Mouse (Mus musculus): ENCODE data around the gene Prkcq. TPM values are rescaled to one million over a fixed set of nuclear protein-coding genes. Genes with fewer than 3 reads are reported as not detected.

Gene Prkcq
- polyA plus RNA-seq, 1 experiment from 2014 or later: 23.6 TPM

DNA sequence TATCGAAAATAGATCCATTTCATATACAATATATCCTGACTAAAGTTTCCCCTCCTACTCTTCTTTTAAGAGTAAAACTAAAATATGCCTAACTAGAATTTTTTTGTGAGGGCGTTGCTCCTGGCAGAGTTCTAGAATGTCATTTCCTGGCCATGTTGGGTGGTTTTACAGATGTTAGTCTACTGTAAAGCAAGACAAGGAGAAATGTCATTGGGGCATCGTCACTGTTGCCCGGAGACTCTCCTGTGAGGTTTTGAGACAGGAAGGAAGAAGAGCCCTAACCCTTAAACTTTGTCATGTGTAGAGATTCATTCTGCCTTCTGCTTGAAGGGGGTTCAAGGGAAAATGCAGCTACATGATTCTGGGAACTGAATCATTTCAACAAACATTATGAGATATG, 82.5 kb downstream of the Prkcq start:
- Histone ChIP-seq H3K4me3 (replicated peaks; ENCODE audit: low read length) (no peak overlapping the region), H3K36me3 (replicated peaks; ENCODE audit: control insufficient read depth, insufficient read depth) (no peaks in the 10 kb centered on the region), H3K4me1 (replicated peaks; ENCODE audit: control insufficient read depth, insufficient read depth, low read length) (no peaks in the 10 kb centered on the region), H3K4me2 (replicated peaks) (no peak overlapping the region), H3K9ac (no peak overlapping the region), H3K27ac (no peak overlapping the region), H3K9me3 (ENCODE audit: control insufficient read depth, low read length) (no peaks in the 10 kb centered on the region), H3K27me3 (ENCODE audit: control insufficient read depth, insufficient read depth, low read length) (no peaks in the 10 kb centered on the region)
- DNase-seq (ENCODE audit: low spot score) (no peak), ATAC-seq (ENCODE audit: low FRiP score) (no peak)
- WGBS: 93% methylated on average over 4 of the region's 4 CpGs

DNA sequence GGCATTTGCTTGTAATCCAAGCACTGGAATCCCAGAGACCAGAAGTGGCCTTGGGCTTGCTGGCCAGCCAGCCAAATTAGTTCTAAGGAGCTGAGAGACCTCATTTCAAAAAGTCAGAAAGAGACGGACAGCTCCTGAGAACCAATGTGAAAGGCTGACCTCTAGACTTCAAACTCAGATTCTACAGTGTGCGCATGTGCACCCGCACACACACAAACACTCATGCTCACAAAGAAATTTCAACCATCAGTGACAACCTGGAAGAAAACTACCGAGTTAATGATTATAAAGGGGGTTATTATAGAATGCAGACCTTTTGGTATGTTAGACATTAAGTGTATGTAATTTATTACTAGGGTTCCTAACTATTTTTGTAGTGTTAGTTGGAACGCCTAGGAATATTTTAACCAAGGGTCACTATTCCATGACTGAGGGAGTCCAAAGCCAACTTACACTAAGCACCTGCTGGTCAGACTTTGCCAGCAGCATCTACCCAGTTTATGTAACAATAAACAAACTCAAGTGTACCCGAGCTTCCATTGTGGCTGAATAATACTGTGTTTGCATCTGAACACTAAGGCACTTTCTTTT, 85.4 kb downstream of the Prkcq start:
- Histone ChIP-seq H3K4me1 (replicated peaks; ENCODE audit: control insufficient read depth, insufficient read depth, low read length) (no peaks in the 10 kb centered on the region), H3K27ac (no peak overlapping the region), H3K27me3 (ENCODE audit: control insufficient read depth, insufficient read depth, low read length) (no peaks in the 10 kb centered on the region), H3K9ac (no peak overlapping the region), H3K36me3 (replicated peaks; ENCODE audit: control insufficient read depth, insufficient read depth) (no peaks in the 10 kb centered on the region), H3K9me3 (ENCODE audit: control insufficient read depth, low read length) (no peaks in the 10 kb centered on the region), H3K4me3 (replicated peaks; ENCODE audit: low read length) (no peak overlapping the region), H3K4me2 (replicated peaks) (no peak overlapping the region)
- DNase-seq (ENCODE audit: low spot score) (no peak), ATAC-seq (ENCODE audit: low FRiP score) (no peak; the same call in 1 of the 2 replicates)
- WGBS: 84% methylated on average over 6 of the region's 6 CpGs

DNA sequence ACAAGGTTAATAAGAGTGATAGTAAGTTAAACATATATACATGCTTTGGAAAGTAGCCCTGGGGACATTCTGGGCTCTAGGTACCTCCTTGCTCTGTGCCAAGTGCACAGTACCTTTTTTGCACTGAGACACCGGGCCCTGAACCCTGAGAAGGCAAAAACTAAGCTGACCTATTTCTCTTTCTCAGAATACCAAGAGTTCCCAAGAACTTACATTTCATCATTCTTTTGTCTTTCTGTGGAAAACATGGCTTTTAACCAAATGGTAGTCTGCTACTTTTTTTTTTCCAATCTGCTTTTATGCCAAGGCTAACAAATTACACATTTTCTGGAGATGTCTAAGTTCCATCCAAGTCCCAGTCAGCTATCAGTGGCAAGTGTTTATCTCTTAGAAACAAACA, 86.3 kb downstream of the Prkcq start:
- Histone ChIP-seq H3K27me3 (ENCODE audit: control insufficient read depth, insufficient read depth, low read length) (no peaks in the 10 kb centered on the region), H3K27ac (no peak overlapping the region), H3K4me2 (replicated peaks) (no peak overlapping the region), H3K4me3 (replicated peaks; ENCODE audit: low read length) (no peak overlapping the region), H3K9me3 (ENCODE audit: control insufficient read depth, low read length) (no peaks in the 10 kb centered on the region), H3K36me3 (replicated peaks; ENCODE audit: control insufficient read depth, insufficient read depth) (no peaks in the 10 kb centered on the region), H3K9ac (no peak overlapping the region), H3K4me1 (replicated peaks; ENCODE audit: control insufficient read depth, insufficient read depth, low read length) (no peaks in the 10 kb centered on the region)
- WGBS: 83% methylated on average over 1 of the region's 1 CpGs
- DNase-seq (ENCODE audit: low spot score) (no peak), ATAC-seq (ENCODE audit: low FRiP score) (no peak)

DNA sequence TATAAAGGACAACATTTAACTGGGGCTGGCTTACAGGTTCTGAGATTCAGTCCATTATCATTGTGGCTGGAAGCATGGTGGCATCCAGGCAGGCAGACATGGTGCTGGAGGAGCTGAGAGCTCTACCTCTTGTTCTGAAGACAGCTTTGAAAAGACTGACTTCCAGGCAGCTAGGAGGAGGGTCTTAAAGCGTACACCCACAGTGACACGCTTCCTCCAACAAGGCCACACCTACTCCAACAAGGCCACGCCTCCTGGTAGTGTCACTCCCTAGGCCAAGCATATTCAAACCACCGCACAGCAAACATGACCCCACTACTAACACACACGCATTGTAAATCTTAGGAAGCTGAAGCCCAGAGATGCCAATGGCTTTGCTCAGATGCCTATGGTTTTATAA, 87.5 kb downstream of the Prkcq start:
- WGBS: 88% methylated on average over 5 of the region's 5 CpGs
- H3K36me3 ChIP-seq (replicated peaks; ENCODE audit: control insufficient read depth, insufficient read depth): no peaks in the 10 kb centered on the region
- H3K27me3 ChIP-seq (ENCODE audit: control insufficient read depth, insufficient read depth, low read length): no peaks in the 10 kb centered on the region
- ATAC-seq (ENCODE audit: low FRiP score) (no peak), DNase-seq (ENCODE audit: low spot score) (no peak)
- no peak overlapping the region for H3K4me2 ChIP-seq (replicated peaks)
- no peak overlapping the region for H3K4me3 ChIP-seq (replicated peaks; ENCODE audit: low read length)
- H3K9ac ChIP-seq: no peak overlapping the region
- H3K9me3 ChIP-seq (ENCODE audit: control insufficient read depth, low read length): no peaks in the 10 kb centered on the region
- no peaks in the 10 kb centered on the region for H3K4me1 ChIP-seq (replicated peaks; ENCODE audit: control insufficient read depth, insufficient read depth, low read length)
- no peak overlapping the region for H3K27ac ChIP-seq

DNA sequence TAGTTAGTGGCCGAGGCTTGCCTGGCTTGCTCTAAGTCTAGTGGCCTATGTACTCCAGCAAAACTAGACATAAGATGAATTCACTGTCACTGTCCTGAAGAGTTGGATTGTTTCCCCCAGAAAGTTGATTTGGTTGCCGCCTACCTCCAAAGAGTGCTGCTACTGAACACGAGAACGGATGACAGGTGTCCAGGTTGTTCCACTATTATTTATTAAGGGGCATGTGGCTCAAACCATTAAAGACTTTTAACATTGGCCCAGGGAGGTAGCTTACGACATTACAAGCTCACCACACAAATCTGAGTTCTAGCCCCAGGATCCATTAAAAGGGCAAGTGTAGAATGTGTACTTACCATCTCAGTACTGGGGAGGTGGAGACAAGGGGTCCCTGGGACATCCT, 92.9 kb downstream of the Prkcq start:
- WGBS: 93% methylated on average over 5 of the region's 5 CpGs
- DNase-seq (ENCODE audit: low spot score): no peak

DNA sequence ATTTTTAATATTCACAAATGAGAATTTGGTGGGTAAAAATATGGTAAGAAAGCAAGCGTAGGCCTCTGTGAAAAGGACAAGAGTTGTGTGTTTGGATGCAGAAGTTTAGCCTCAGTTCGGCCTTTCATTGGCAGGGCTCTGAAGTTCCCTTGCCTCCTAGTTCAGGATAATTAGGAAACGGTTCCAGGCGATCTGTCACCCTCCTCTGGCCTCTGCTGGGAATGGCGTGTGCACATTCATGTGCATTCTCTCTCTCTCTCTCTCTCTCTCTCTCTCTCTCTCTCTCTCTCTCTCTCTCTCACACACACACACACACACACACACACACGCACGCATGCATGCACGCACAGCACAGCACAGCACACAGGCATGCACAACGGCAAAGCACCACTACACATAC, 93.5 kb downstream of the Prkcq start:
- no peaks in the 10 kb centered on the region for H3K27me3 ChIP-seq (ENCODE audit: control insufficient read depth, insufficient read depth, low read length)
- H3K4me2 ChIP-seq (replicated peaks): no peak overlapping the region
- no peaks in the 10 kb centered on the region for H3K9me3 ChIP-seq (ENCODE audit: control insufficient read depth, low read length)
- H3K36me3 ChIP-seq (replicated peaks; ENCODE audit: control insufficient read depth, insufficient read depth): no peaks in the 10 kb centered on the region
- H3K4me3 ChIP-seq (replicated peaks; ENCODE audit: low read length): no peak overlapping the region
- WGBS: 79% methylated on average over 9 of the region's 9 CpGs
- H3K27ac ChIP-seq: no peak overlapping the region
- DNase-seq (ENCODE audit: low spot score) (no peak), ATAC-seq (ENCODE audit: low FRiP score) (no peak)
- no peak overlapping the region for H3K9ac ChIP-seq
- H3K4me1 ChIP-seq (replicated peaks; ENCODE audit: control insufficient read depth, insufficient read depth, low read length): no peaks in the 10 kb centered on the region

More for the DNA sequence above, 92.9 kb downstream of the Prkcq start:
- H3K9ac ChIP-seq: no peak overlapping the region
- no peak overlapping the region for H3K4me3 ChIP-seq (replicated peaks; ENCODE audit: low read length)
- H3K27ac ChIP-seq: no peak overlapping the region
- no peaks in the 10 kb centered on the region for H3K36me3 ChIP-seq (replicated peaks; ENCODE audit: control insufficient read depth, insufficient read depth)
- no peak overlapping the region for H3K4me2 ChIP-seq (replicated peaks)
- H3K27me3 ChIP-seq (ENCODE audit: control insufficient read depth, insufficient read depth, low read length): no peaks in the 10 kb centered on the region
- H3K4me1 ChIP-seq (replicated peaks; ENCODE audit: control insufficient read depth, insufficient read depth, low read length): no peaks in the 10 kb centered on the region
- H3K9me3 ChIP-seq (ENCODE audit: control insufficient read depth, low read length): no peaks in the 10 kb centered on the region
- ATAC-seq (ENCODE audit: low FRiP score): no peak

DNA sequence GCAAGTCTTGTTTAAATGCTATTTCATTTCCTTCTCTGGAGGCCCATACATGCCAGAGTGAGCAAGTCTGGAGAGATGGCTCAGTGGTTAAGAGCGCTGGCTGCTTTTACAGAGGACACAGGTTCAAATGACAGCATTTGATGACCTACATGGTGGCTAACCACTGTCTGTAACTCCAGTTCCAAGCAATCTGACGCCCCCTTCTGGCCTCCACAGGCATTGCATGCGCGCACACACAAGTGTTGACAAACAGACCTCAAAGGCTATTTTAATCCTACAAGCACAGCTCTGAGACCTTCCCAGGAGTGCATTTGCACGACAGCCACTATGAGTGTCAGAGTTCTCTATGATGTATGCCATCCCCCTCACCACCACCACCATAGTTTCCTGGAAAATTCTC, 94.4 kb downstream of the Prkcq start:
- no peaks in the 10 kb centered on the region for H3K4me1 ChIP-seq (replicated peaks; ENCODE audit: control insufficient read depth, insufficient read depth, low read length)
- H3K4me2 ChIP-seq (replicated peaks): no peak overlapping the region
- no peaks in the 10 kb centered on the region for H3K36me3 ChIP-seq (replicated peaks; ENCODE audit: control insufficient read depth, insufficient read depth)
- no peak for DNase-seq (ENCODE audit: low spot score)
- no peak overlapping the region for H3K9ac ChIP-seq
- H3K9me3 ChIP-seq (ENCODE audit: control insufficient read depth, low read length): no peaks in the 10 kb centered on the region
- WGBS: 71% methylated on average over 5 of the region's 5 CpGs
- no peak overlapping the region for H3K4me3 ChIP-seq (replicated peaks; ENCODE audit: low read length)
- no peak for ATAC-seq (ENCODE audit: low FRiP score)
- no peaks in the 10 kb centered on the region for H3K27me3 ChIP-seq (ENCODE audit: control insufficient read depth, insufficient read depth, low read length)
- H3K27ac ChIP-seq: no peak overlapping the region

DNA sequence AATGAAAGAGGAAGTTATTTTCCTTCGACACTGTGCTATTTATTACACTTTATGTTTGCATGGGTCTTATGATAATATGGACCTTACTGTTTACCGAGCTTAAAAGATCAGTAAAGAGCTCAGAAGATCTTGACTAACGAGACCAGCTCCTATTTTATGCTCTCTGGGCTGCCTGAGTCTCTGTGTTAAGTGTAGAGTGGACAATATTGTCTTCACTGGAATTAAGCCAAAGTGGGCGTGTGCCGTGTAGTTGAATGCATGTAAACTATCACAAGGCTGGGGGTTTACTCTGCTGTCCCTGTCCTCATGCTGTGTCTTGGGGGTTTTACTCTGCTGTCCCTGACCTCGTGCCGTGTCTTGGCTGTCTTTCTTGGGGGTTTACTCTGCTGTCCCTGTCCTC, 107.1 kb downstream of the Prkcq start:
- no peaks in the 10 kb centered on the region for H3K36me3 ChIP-seq (replicated peaks; ENCODE audit: control insufficient read depth, insufficient read depth)
- ATAC-seq (ENCODE audit: low FRiP score) (no peak), DNase-seq (ENCODE audit: low spot score) (no peak)
- no peaks in the 10 kb centered on the region for H3K4me1 ChIP-seq (replicated peaks; ENCODE audit: control insufficient read depth, insufficient read depth, low read length)
- H3K27ac ChIP-seq: no peak overlapping the region
- no peaks in the 10 kb centered on the region for H3K9me3 ChIP-seq (ENCODE audit: control insufficient read depth, low read length)
- WGBS: 82% methylated on average over 7 of the region's 7 CpGs
- no peak overlapping the region for H3K4me2 ChIP-seq (replicated peaks)
- no peak overlapping the region for H3K4me3 ChIP-seq (replicated peaks; ENCODE audit: low read length)
- H3K27me3 ChIP-seq (ENCODE audit: control insufficient read depth, insufficient read depth, low read length): no peaks in the 10 kb centered on the region
- H3K9ac ChIP-seq: no peak overlapping the region

DNA sequence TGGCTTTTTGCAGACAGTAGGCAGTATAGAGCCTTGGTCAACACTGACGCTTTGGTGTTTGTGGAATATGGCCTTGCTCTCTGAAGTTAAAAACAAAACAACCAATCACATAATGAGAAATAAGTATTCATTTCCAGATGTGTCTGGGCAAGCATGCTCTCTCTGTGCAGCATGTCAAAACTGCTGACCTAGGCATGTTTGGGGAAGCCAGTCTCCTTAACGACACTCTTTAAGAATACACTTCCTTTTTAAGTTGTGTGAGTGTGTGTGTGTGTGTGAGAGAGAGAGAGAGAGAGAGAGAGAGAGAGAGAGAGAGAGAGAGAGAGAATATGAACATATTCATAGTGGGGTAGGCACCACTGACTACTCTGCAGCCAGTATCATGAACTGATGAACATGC, 108.3 kb downstream of the Prkcq start:
- WGBS: 89% methylated on average over 2 of the region's 2 CpGs
- no peak for ATAC-seq (ENCODE audit: low FRiP score)

More for the DNA sequence above, 108.3 kb downstream of the Prkcq start:
- H3K4me2 ChIP-seq (replicated peaks): no peak overlapping the region
- H3K36me3 ChIP-seq (replicated peaks; ENCODE audit: control insufficient read depth, insufficient read depth): no peaks in the 10 kb centered on the region
- no peak overlapping the region for H3K27ac ChIP-seq
- no peaks in the 10 kb centered on the region for H3K4me1 ChIP-seq (replicated peaks; ENCODE audit: control insufficient read depth, insufficient read depth, low read length)
- H3K4me3 ChIP-seq (replicated peaks; ENCODE audit: low read length): no peak overlapping the region
- no peaks in the 10 kb centered on the region for H3K27me3 ChIP-seq (ENCODE audit: control insufficient read depth, insufficient read depth, low read length)
- no peaks in the 10 kb centered on the region for H3K9me3 ChIP-seq (ENCODE audit: control insufficient read depth, low read length)
- no peak overlapping the region for H3K9ac ChIP-seq
- no peak for DNase-seq (ENCODE audit: low spot score)

All from hindbrain, embryonic 14.5 days (tissue).